Mouse (Mus musculus): Measurements from ENCODE around the gene Slc23a2. TPM values are rescaled to one million over a fixed set of nuclear protein-coding genes. Genes with fewer than 3 reads are reported as not detected.

Slc23a2 gene
- polyA plus RNA-seq, 1 experiment from 2014 or later: 43.6 TPM

GRCm38 (mm10) chr2:132028107-132028506 lies 116.8 kb downstream of the Slc23a2 start:
- WGBS: 43% methylated on average over 5 of the region's 5 CpGs
- H3K36me3 ChIP-seq (ENCODE audit: control insufficient read depth, insufficient read depth, low read length): no peaks in the 10 kb centered on the region
- no peak overlapping the region for H3K27ac ChIP-seq (ENCODE audit: low read depth, low read length)
- peak overlapping the region; percentile 89 for H3K4me2 ChIP-seq (ENCODE audit: low read depth, low read length)
- H3K4me3 ChIP-seq (ENCODE audit: low read depth, low read length): peak overlapping the region; percentile 62
- peaks cover 14% of the 10 kb centered on the region; the same call in 1 of the 2 replicates for H3K4me1 ChIP-seq (ENCODE audit: control insufficient read depth, insufficient read depth, low read length)
- no peak for ATAC-seq (ENCODE audit: low read depth)
- H3K27me3 ChIP-seq (ENCODE audit: control insufficient read depth, insufficient read depth, low read length): no peaks in the 10 kb centered on the region
- no peak overlapping the region for H3K9ac ChIP-seq (replicated peaks; ENCODE audit: low read depth, low read length)
- no peaks in the 10 kb centered on the region for H3K9me3 ChIP-seq (ENCODE audit: control insufficient read depth, low read length)

- no peaks in the 10 kb centered on the region for H3K9me3 ChIP-seq (ENCODE audit: control insufficient read depth, low read length)
- H3K27me3 ChIP-seq (ENCODE audit: control insufficient read depth, insufficient read depth, low read length): no peaks in the 10 kb centered on the region
- WGBS: 68% methylated on average over 5 of the region's 5 CpGs
- no peaks in the 10 kb centered on the region for H3K36me3 ChIP-seq (ENCODE audit: control insufficient read depth, insufficient read depth, low read length)
- H3K4me1 ChIP-seq (ENCODE audit: control insufficient read depth, insufficient read depth, low read length): peaks cover 14% of the 10 kb centered on the region; the same call in 1 of the 2 replicates
- H3K4me2 ChIP-seq (ENCODE audit: low read depth, low read length): peak overlapping the region; percentile 89
- ATAC-seq (ENCODE audit: low read depth): no peak
- no peak overlapping the region for H3K9ac ChIP-seq (replicated peaks; ENCODE audit: low read depth, low read length)
- H3K27ac ChIP-seq (ENCODE audit: low read depth, low read length): no peak overlapping the region
- peak overlapping the region; percentile 1; the same call in 1 of the 2 replicates for H3K4me3 ChIP-seq (ENCODE audit: low read depth, low read length)
These were observed 117.5 kb downstream of the Slc23a2 start for GRCm38 (mm10) chr2:132027366-132027765.

GRCm38 (mm10) chr2:132024028-132024427 lies 120.9 kb downstream of the Slc23a2 start:
- no peaks in the 10 kb centered on the region for H3K36me3 ChIP-seq (ENCODE audit: control insufficient read depth, insufficient read depth, low read length)
- H3K27ac ChIP-seq (ENCODE audit: low read depth, low read length): no peak overlapping the region
- no peaks in the 10 kb centered on the region for H3K27me3 ChIP-seq (ENCODE audit: control insufficient read depth, insufficient read depth, low read length)
- no peak overlapping the region for H3K9ac ChIP-seq (replicated peaks; ENCODE audit: low read depth, low read length)
- 0 out of 2 replicates have a peak, but pooled peaks cover 5% of the 10 kb centered on the region for H3K4me1 ChIP-seq (ENCODE audit: control insufficient read depth, insufficient read depth, low read length)
- no peak overlapping the region for H3K4me2 ChIP-seq (ENCODE audit: low read depth, low read length)
- no peaks in the 10 kb centered on the region for H3K9me3 ChIP-seq (ENCODE audit: control insufficient read depth, low read length)
- H3K4me3 ChIP-seq (ENCODE audit: low read depth, low read length): no peak overlapping the region
- ATAC-seq (ENCODE audit: low read depth): no peak
- 84% methylated on average over 4 of the region's 4 CpGs for WGBS

- Histone ChIP-seq H3K4me2 (ENCODE audit: low read depth, low read length) (no peak overlapping the region), H3K27me3 (ENCODE audit: control insufficient read depth, insufficient read depth, low read length) (no peaks in the 10 kb centered on the region), H3K9ac (replicated peaks; ENCODE audit: low read depth, low read length) (no peak overlapping the region), H3K4me1 (ENCODE audit: control insufficient read depth, insufficient read depth, low read length) (no peaks in the 10 kb centered on the region), H3K9me3 (ENCODE audit: control insufficient read depth, low read length) (no peaks in the 10 kb centered on the region), H3K36me3 (ENCODE audit: control insufficient read depth, insufficient read depth, low read length) (no peaks in the 10 kb centered on the region), H3K27ac (ENCODE audit: low read depth, low read length) (no peak overlapping the region), H3K4me3 (ENCODE audit: low read depth, low read length) (no peak overlapping the region)
- ATAC-seq (ENCODE audit: low read depth): no peak
- WGBS: 82% methylated on average over 8 of the region's 8 CpGs
These were observed 122.3 kb downstream of the Slc23a2 start for GRCm38 (mm10) chr2:132022621-132023020.

- H3K9ac ChIP-seq (replicated peaks; ENCODE audit: low read depth, low read length): no peak overlapping the region
- H3K9me3 ChIP-seq (ENCODE audit: control insufficient read depth, low read length): no peaks in the 10 kb centered on the region
- H3K27me3 ChIP-seq (ENCODE audit: control insufficient read depth, insufficient read depth, low read length): no peaks in the 10 kb centered on the region
- no peaks in the 10 kb centered on the region for H3K36me3 ChIP-seq (ENCODE audit: control insufficient read depth, insufficient read depth, low read length)
- ATAC-seq (ENCODE audit: low read depth): no peak
- H3K4me3 ChIP-seq (ENCODE audit: low read depth, low read length): no peak overlapping the region
- H3K4me1 ChIP-seq (ENCODE audit: control insufficient read depth, insufficient read depth, low read length): no peaks in the 10 kb centered on the region
- no peak overlapping the region for H3K27ac ChIP-seq (ENCODE audit: low read depth, low read length)
- WGBS: 86% methylated on average over 4 of the region's 4 CpGs
- no peak overlapping the region for H3K4me2 ChIP-seq (ENCODE audit: low read depth, low read length)
These were observed 123.3 kb downstream of the Slc23a2 start for GRCm38 (mm10) chr2:132021616-132022015.

- Histone ChIP-seq H3K27me3 (ENCODE audit: control insufficient read depth, insufficient read depth, low read length) (no peaks in the 10 kb centered on the region), H3K36me3 (ENCODE audit: control insufficient read depth, insufficient read depth, low read length) (no peaks in the 10 kb centered on the region), H3K4me2 (ENCODE audit: low read depth, low read length) (no peak overlapping the region), H3K9me3 (ENCODE audit: control insufficient read depth, low read length) (no peaks in the 10 kb centered on the region), H3K4me3 (ENCODE audit: low read depth, low read length) (no peak overlapping the region), H3K27ac (ENCODE audit: low read depth, low read length) (no peak overlapping the region), H3K9ac (replicated peaks; ENCODE audit: low read depth, low read length) (no peak overlapping the region), H3K4me1 (ENCODE audit: control insufficient read depth, insufficient read depth, low read length) (no peaks in the 10 kb centered on the region)
- ATAC-seq (ENCODE audit: low read depth): no peak
- WGBS: 57% methylated on average over 5 of the region's 5 CpGs
These were observed 123.8 kb downstream of the Slc23a2 start for GRCm38 (mm10) chr2:132020991-132021541.

- Histone ChIP-seq H3K4me3 (ENCODE audit: low read depth, low read length) (no peak overlapping the region), H3K9me3 (ENCODE audit: control insufficient read depth, low read length) (no peaks in the 10 kb centered on the region), H3K4me1 (ENCODE audit: control insufficient read depth, insufficient read depth, low read length) (no peaks in the 10 kb centered on the region), H3K9ac (replicated peaks; ENCODE audit: low read depth, low read length) (no peak overlapping the region), H3K4me2 (ENCODE audit: low read depth, low read length) (no peak overlapping the region), H3K27me3 (ENCODE audit: control insufficient read depth, insufficient read depth, low read length) (no peaks in the 10 kb centered on the region), H3K36me3 (ENCODE audit: control insufficient read depth, insufficient read depth, low read length) (no peaks in the 10 kb centered on the region), H3K27ac (ENCODE audit: low read depth, low read length) (no peak overlapping the region)
- WGBS: 65% methylated on average over 7 of the region's 7 CpGs
- ATAC-seq (ENCODE audit: low read depth): no peak
These were observed 124.5 kb downstream of the Slc23a2 start for GRCm38 (mm10) chr2:132020420-132020819.

GRCm38 (mm10) chr2:132019372-132019811 lies 125.5 kb downstream of the Slc23a2 start:
- H3K4me3 ChIP-seq (ENCODE audit: low read depth, low read length): no peak overlapping the region
- no peak overlapping the region for H3K27ac ChIP-seq (ENCODE audit: low read depth, low read length)
- WGBS: 84% methylated on average over 3 of the region's 3 CpGs
- H3K4me2 ChIP-seq (ENCODE audit: low read depth, low read length): no peak overlapping the region
- H3K9me3 ChIP-seq (ENCODE audit: control insufficient read depth, low read length): no peaks in the 10 kb centered on the region
- no peaks in the 10 kb centered on the region for H3K27me3 ChIP-seq (ENCODE audit: control insufficient read depth, insufficient read depth, low read length)
- no peak overlapping the region for H3K9ac ChIP-seq (replicated peaks; ENCODE audit: low read depth, low read length)
- H3K36me3 ChIP-seq (ENCODE audit: control insufficient read depth, insufficient read depth, low read length): no peaks in the 10 kb centered on the region
- no peaks in the 10 kb centered on the region for H3K4me1 ChIP-seq (ENCODE audit: control insufficient read depth, insufficient read depth, low read length)
- no peak for ATAC-seq (ENCODE audit: low read depth)

GRCm38 (mm10) chr2:132018156-132018555 lies 126.8 kb downstream of the Slc23a2 start:
- Histone ChIP-seq H3K9me3 (ENCODE audit: control insufficient read depth, low read length) (no peaks in the 10 kb centered on the region), H3K4me1 (ENCODE audit: control insufficient read depth, insufficient read depth, low read length) (no peaks in the 10 kb centered on the region), H3K9ac (replicated peaks; ENCODE audit: low read depth, low read length) (no peak overlapping the region), H3K4me2 (ENCODE audit: low read depth, low read length) (no peak overlapping the region), H3K36me3 (ENCODE audit: control insufficient read depth, insufficient read depth, low read length) (no peaks in the 10 kb centered on the region), H3K27me3 (ENCODE audit: control insufficient read depth, insufficient read depth, low read length) (no peaks in the 10 kb centered on the region), H3K27ac (ENCODE audit: low read depth, low read length) (no peak overlapping the region), H3K4me3 (ENCODE audit: low read depth, low read length) (no peak overlapping the region)
- no peak for ATAC-seq (ENCODE audit: low read depth)
- WGBS: 71% methylated on average over 4 of the region's 4 CpGs
